Mouse (Mus musculus): ENCODE results near the gene Adcy3.

Adcy3 gene

DNA sequence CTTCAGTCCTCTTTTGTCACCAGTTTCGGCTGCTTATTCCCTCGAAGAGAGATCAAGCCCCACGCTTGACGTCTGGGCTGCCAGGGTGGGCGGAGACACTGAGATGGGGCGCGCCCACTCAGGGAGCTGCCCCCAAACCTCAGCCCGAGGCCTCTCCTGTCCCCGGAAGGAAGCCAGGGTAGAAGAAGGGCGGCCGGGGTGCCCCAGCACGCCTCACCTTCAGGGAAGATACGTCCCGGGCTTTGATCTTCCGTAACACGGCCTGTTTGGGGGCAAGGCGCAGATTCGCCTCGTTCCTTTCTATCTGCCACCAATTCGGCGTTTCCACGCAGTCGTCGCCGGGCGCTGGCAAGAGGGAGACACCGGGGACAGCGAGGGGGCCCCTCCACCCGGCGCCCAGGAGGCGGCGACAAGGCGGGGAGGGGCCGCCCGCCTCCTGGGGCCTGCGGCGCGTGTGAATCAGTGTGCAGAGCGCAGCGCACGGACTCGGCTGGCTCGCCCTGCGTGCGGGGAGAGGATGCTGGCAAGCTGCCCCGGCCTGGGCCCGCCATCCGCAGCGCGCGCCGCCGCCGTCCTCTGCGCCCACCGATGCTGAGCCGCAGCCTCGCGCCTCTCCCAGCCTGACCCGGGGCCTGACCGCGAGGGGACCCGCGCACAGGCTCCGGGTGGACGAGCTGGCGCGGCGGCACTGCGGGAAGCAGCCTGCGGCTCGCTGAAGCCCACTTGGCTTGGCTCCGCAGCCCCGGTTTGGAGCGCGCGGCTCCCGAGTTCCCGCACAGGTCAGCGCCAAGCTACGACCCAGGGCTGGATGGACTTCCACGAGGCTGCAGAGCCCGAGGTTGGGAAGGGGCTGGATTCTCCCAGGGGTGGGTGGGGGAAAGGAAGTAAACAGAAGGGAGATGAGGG lies at the start of gene Adcy3:
TSS of gene Adcy3 (plus strand) at position 163 of the 906 bp plus-strand sequence.
- peak; percentile 75 to 77 for DNase-seq (ENCODE audit: low spot score in 2 of 2)

DNA sequence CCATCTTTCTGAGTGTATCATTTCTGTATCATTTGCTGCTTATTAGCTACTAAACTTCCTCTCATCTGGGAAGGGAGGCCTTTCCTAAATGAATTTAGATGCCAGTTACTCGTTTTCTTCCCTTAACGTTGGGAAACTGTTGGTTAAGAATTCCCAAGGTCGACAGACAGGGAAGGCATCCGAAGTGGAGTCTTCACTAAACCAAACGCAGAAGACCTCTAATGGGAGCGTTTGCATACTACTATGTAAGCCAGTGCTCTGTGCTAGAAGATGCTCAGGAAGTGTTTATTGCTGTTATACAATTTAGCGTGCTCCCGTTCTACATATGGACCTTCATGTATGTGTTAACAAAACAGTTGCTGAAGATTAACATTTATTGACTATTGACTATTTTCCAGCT lies 49.5 kb upstream of the Adcy3 start:
- DNase-seq (ENCODE audit: low spot score in 2 of 2): no peak

DNA sequence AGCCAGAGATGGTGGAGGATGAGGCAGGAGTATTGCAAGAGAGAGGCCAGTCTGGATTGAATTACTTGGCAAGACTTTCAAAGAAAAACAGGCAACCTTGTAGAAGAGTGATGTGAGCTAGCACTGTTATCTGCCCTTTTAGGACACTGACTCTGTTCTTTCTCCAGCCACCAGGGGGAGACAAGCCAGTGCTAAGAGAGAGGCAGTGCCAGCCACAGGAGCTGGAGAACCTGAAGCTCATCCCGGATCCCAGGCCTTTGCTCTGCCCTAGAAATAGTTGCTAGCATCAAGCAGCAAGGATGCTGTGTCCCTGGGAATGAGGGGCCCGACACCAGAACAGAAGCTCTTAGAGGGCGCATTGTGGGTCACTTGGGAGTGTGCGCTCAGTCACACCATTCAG lies 25.5 kb upstream of the Adcy3 start:
- peak in 1 of 2 experiments; percentile 33 for DNase-seq (ENCODE audit: low spot score in 2 of 2)

DNA sequence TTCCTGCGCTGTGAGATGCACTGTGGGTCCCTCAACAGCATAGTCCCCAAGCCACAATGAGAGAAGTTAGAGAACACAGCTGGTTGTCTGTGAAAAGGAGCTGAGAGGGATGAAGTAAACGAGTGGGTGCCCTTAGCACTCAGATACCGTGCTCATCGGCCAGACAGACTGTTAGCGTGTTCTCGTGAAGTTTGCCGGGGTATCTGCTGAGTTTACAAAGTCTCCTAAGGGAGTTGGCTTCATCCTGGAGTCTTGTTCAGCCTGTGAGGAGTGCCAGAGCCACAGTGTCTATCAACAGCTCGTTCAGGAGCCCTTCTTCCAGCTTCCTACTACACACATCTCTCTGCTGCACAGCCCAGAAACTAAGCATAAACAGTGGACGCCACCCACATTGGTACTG lies 16.8 kb upstream of the Adcy3 start:
- no peak for DNase-seq (ENCODE audit: low spot score in 2 of 2)

DNA sequence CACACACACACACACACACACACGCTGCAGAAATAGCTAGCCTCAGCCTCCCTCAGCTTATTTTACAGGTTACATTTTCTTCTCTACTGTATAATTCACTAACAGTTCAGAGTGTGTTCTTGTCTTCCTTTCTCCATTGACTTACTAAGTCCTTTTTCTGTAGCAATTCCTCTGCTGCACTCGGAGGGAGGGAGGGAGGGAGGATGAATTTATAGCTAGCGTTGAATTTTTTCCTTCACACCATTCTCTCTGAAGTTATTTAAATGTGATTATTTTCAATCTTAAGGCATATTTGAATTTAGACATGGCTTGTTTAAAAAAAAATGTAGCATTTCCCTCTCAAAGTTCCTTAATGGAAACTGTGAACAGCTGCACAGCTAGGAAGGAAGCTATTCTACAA lies 15.8 kb upstream of the Adcy3 start:
- no peak for DNase-seq (ENCODE audit: low spot score in 2 of 2)

DNA sequence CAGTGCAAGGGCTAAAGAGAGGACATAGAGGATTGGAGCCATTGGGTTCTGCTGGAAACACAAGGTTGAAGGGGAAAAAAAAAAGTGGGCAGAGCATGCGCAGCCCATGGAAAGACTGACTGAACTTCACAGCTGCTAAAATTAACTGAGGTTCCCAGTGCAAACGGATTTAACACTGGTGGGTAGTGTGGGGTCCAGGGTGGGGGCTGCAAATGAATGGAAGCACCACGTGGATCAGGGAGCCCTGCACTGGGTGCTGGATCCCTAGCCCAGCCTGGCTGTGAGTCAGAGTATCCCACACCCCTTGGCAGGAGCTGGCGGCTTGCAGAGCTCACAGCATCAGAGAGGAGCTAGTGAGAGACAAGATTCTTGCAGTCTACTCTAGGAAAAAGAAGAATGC lies 15.3 kb upstream of the Adcy3 start:
- no peak for DNase-seq (ENCODE audit: low spot score in 2 of 2)

DNA sequence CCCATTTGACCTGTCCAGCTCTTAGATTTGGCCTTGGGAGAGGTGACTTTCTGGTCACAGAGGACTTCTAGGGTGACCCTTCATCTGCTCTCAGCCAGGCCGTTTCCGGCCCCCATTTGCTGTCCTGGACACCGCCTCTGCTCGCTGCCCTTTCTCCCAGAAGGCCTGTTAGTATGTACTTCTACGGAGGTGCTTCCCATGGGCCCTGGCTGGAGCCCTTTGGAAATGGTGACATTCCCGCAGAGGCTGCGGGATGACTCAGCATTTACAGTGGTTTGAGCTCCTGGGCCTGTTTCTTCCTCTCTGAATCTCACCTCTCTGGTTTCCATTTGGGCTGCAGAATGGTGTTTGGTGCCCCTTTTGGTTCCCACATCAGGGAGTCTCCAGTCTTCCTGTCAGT lies 5.6 kb upstream of the Adcy3 start:
- no peak for DNase-seq (ENCODE audit: low spot score in 2 of 2)

DNA sequence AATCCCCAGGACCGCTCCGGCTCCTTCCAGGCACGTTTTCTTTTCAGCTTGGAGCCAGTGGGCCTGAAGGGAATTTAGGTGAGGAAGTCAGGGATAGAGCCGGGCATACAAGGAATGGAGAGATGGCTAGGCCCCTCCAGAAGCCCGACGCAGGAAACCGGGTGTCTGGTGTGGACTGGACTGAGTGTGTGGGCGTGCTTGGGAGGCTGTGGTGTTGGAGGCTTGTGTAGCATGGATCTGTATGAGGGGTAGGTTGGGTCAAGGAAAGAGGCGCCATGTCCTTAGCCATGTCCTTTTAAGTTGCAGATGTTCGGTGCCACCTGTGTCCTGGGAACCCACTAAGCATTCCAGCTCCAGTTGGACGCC lies 927 bp downstream of the Adcy3 start:
- no peak for DNase-seq (ENCODE audit: low spot score in 2 of 2)

DNA sequence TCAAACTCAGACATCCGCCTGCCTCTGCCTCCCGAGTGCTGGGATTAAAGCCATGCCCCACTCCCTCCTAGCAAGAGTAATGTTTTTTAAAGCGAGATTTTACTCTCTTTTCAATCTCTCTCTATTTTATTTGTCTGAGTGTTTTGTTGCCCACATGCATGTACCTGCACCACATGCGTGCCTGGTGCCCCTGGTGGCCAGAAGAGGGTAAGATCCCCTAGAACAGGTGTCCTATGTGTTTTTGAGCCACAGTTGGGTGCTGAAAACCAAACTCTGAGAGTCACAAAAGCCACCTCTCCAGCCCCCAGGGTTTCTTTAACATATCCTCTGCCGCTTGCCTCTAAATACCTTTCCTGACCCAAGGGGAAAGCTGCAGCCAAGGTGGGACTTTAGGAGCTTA lies 10.3 kb downstream of the Adcy3 start:
- DNase-seq (ENCODE audit: low spot score in 2 of 2): no peak

DNA sequence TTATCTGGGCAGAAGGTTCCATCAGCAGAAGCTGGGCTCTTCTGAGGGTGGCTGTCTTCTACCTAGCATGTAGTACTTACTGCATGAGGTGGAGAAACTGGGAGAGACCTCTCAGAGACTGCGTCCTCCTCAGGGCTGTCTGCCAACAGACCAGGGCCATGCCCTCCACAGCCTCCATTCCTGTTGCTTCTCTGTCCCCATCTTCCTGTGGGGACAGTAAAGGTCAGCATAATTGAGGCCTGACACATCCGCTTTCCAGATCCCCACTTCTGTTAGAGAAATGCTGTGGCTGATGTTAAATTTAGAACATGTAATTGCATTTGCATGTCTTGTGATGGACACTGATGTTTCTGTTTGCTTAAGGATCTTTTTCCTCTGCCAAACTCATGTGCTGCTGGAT lies 18.0 kb downstream of the Adcy3 start:
- DNase-seq (ENCODE audit: low spot score in 2 of 2): no peak

DNA sequence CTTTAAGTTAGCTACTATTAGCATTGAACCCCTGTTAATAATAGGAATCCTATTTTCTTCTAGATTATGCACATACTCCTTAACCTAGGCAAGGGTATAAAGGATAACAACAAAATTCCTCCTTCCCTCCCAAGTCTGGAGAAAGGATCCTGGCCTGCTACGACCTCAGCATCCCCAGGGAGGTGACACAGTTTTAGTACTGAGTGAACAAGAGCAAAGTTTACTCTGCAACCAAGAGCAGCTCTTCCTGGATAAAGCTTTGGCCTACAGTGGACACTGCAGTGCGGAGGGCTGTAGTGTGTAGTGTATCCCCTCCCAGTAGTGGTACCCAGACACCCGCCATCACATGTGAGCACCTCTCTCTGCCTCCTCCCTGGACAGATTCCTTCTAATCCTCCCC lies 19.1 kb downstream of the Adcy3 start:
- no peak for DNase-seq (ENCODE audit: low spot score in 2 of 2)

DNA sequence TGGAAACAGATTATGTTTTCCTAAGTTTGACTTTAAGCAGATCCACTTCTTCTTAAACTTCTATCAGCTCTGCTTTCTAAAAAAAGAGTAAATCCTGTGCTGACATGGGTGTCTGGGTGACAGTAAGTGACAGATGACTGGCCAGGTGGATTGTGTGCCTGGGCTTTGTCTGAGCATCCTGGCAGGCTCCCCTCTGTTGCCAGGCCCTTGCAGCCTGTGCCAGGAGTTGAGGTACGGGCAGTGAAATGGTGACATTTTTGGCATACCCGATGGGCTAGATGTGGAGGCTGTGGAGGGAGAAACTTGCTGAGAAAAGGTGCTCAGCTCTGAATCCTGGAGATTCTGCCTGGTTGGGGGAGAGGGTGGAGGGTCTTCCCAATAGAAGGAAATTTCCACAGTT lies 24.6 kb downstream of the Adcy3 start:
- no peak for DNase-seq (ENCODE audit: low spot score in 2 of 2)

DNA sequence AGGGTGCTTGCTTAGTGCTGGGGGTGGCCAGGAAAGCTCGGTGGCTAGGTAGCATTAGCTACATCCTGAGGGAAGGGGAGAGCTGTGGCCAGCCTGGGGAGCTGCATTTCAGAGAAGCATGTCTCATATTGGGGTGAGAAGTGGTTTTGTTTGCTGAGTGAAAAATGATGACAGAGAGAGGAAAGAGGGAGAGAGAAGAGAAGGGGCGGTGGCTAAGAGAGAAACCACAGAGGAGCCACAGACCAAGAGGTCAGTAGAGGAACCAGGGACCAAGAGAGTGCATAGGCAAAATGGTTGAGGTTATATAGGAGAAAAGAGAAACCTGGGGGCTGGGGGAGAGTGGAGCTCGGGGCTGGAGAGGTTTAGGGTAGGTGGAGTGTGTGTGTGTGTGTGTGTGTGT lies 25.3 kb downstream of the Adcy3 start:
- DNase-seq (ENCODE audit: low spot score in 2 of 2): no peak

DNA sequence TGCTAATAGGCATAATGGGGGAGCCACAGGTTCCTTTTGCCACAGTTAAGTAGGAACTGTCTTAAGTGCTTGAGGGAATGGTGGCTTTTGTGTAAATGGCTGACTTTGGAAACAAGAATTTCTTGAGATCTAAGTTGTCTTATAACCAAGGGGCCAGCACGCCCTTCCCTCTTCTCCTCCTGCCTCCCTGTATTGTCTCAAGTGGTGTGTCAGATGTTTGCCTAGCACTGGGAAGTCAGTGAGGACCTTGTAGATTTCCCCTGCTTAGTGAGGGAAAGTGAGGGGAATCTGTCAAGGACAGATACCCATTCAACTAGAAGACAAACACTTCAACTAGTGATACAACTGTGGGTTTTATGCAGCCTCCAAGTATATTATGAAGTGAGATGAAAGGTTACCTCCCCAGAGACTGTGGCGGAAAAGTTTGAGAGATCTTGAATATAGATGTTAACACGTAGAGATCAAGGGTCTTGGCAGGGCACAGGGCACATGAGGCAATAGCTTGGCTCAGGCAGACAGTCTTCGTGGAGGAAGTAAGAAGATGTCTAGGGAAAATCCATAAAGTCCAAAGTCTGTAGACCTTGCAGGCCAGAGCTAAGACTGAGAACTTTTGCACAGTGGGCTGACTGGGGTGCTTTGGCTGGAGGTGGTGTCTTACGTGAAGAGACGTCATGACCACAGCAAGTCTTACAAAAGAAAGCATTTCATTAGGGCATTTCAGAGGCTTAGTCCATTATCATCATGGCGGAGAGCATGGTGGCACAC lies 26.1 kb downstream of the Adcy3 start:
- no peak for DNase-seq (ENCODE audit: low spot score in 2 of 2)

DNA sequence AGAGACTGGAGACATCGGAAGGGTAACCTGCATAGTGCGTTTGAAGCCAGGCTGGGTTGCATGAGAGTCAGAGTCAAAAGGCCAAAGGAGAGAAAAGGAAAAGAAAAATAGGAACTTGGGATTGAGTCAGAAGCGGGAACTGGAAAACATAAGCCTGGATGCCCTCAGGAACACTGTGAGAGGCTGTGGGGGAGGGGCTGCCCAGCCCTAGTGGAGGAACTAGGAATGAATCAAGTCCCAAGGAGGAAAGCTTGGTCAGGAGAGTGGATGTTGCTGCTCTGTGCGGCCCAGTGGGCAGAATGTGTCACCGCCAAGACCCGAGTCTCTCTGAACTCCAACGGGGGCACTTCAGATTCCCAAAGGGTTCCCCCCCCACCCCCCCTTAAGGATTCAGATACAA lies 27.4 kb downstream of the Adcy3 start:
- DNase-seq (ENCODE audit: low spot score in 2 of 2): no peak

DNA sequence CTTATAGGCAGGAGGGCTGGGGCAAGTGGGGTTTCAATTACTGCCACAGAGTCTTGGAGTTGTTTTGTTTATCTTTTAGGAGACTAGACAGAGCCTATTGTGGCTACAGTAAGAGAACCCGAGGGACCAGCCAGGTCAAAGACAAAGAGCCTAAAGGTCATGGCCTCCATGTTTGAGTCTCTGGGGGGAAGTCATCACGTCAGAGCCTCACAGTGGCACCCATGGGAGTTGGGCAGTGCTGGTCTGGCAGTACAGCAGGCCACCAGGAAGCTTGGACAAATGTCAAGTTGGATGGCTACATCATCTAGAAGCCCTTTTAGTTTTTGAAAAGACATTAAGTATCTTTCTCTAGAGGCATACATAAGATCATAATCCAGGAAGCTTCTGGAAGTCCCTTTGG lies 30.0 kb downstream of the Adcy3 start:
- no peak for DNase-seq (ENCODE audit: low spot score in 2 of 2)

DNA sequence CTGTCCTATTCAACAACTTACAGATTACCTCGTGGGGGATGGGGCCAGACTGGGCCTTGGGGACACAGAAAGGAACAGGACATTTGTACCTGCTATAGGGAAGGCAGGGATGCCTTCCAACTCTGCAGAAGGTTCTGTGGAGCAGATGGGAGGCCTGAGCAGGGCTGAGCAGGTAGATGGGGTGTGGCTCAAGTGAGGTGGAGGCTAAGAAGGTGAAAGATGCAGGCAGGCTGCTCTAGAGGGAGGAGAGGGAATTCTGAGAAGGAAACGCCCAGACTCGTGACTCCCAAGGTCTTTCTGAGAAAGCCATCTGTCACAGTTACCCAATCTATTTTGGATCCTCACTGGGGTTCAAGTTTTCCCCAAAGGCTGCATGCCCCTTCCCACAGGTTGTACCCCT lies 34.1 kb downstream of the Adcy3 start:
- DNase-seq (ENCODE audit: low spot score in 2 of 2): no peak

DNA sequence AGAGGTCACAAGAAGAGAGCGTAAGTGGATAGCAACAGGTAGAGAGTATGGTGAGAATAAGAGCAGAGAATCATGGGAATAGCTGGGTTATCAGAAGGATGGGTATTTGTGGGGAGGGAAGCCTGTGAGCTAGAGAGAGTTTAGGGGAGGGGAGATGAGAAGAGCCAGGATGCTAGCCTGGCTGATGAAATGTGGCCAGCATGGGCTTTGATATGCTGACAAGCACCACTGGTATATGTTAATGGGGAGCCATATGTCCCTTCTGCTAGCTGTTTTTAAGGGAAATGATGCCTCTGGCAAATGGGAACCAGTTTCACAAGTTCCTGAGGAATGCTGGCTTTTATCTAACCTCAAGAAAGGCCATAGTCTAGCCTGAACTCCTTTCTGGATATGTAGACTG lies 36.2 kb downstream of the Adcy3 start:
- no peak for DNase-seq (ENCODE audit: low spot score in 2 of 2)

DNA sequence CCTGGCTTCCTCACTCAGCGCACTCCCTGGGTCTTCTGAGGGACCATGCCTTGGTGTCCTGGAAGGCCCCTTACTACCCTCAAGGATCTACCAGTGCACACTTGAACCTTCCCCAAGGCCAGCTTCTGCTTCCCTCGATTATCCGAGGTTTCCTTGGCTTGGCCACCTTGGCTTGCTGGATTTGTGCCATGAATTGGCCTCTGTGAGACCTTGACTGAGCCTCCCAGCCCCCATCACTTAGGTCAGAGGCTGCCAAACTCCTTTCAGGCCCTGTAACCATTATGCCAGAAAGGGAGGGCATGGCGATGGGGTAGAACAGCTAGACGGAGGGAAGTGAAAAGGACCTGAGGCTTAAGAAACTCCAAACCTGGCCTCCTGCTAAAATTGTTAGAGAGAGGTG lies 36.7 kb downstream of the Adcy3 start:
- no peak for DNase-seq (ENCODE audit: low spot score in 2 of 2)

DNA sequence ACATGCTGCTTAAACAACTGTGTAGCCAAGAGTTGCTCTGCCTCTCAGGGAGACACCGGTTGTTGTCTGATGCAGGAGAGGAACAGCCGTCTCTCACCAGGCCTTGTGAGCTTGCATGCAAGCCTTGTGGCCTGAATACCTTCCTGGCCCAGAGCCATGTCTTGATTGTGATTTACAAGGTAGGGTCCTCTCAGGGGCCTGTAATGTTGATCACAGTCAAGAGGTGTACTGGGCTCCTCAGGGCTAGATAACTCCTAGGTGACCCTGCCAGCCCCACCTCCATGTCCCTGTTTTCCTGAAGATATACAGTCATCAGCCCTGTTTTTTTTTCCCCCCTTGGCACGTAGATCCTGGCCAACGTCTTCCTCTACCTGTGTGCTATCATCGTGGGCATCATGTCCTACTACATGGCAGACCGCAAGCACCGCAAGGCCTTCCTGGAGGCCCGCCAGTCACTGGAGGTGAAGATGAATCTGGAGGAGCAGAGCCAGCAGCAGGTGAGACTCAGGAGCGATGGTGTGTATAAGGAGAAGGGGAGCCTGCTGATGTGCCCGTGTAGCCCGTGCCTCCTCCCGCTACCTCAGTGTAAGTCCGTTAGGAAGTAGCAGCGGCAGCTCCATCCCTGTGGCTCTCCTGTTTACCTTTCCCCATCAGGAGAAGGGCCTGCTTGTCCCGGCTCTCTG lies 40.3 kb downstream of the Adcy3 start:
- DNase-seq (ENCODE audit: low spot score in 2 of 2): no peak

DNA sequence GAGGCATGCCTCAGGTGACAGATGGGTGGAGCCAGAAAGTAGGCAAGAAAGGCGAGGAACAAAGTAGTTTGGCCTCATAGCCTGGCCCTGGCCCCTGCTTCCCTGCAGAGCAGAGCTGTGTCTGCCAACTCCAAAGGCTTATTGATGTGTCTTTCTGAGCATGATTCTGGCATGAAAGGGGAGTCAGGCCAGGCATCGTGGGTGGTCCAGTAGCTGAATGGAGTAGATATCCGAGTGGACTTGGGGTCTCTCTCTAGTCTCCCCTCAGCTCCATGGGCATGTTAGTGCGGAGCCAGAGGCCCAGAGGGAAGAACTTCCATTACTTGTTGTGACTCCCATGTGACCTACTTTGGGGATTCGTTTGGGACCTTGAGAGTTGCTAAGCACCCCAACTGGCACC lies 45.9 kb downstream of the Adcy3 start:
- no peak for DNase-seq (ENCODE audit: low spot score in 2 of 2)

DNA sequence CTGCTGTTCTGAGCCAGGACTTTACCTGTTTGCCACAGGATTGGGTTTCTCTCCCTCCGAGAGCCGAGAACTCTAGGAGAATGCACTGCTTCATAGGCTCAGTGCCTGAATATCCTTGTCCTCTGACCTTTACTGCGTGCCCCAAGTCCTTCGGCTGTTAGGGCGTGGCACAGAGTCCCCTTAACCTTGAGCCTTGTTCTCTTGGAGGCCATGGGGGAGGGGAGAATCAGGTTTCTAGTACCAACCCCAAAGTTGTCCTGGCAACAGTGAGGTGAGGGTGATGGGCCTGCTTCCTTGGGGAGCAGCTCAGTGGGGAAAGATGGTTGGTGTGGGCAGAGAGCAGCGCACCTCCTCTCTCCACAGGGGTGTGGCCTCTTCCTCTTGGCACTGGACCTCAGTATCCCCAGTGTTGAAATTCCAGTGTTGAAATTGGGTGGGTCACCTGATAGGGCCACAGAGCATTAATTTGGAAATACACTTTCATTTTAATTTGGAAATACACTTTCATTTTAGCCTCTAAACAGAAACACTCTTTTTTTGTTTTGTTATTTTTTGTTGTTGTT lies 46.8 kb downstream of the Adcy3 start:
- no peak for DNase-seq (ENCODE audit: low spot score in 2 of 2)

Data from natural killer cell, adult 2 months (primary cell).